Mouse (Mus musculus): ENCODE results near the gene Kcnk10.

Kcnk10 gene

GRCm38 (mm10) chr12:98406598-98406997 lies 171.5 kb downstream of the Kcnk10 start:
- no peak for DNase-seq (ENCODE audit: low spot score in 2 of 2)

- no peak for DNase-seq (ENCODE audit: low spot score in 2 of 2)
These were observed 172.0 kb downstream of the Kcnk10 start for GRCm38 (mm10) chr12:98406076-98406475.

- no peak for DNase-seq (ENCODE audit: low spot score in 2 of 2)
These were observed 181.5 kb downstream of the Kcnk10 start for GRCm38 (mm10) chr12:98396586-98396985.

- DNase-seq (ENCODE audit: low spot score in 2 of 2) = no peak
These were observed 184.0 kb downstream of the Kcnk10 start for GRCm38 (mm10) chr12:98394115-98394514.

- no peak for DNase-seq (ENCODE audit: low spot score in 2 of 2)
These were observed 186.8 kb downstream of the Kcnk10 start for GRCm38 (mm10) chr12:98391347-98391746.

- DNase-seq (ENCODE audit: low spot score in 2 of 2) = no peak
These were observed 188.5 kb downstream of the Kcnk10 start for GRCm38 (mm10) chr12:98389618-98390017.

All from natural killer cell, adult 2 months (primary cell).